Comparison of ENCODE assay signal across 8 mouse cellular contexts in the genomic region with DNA sequence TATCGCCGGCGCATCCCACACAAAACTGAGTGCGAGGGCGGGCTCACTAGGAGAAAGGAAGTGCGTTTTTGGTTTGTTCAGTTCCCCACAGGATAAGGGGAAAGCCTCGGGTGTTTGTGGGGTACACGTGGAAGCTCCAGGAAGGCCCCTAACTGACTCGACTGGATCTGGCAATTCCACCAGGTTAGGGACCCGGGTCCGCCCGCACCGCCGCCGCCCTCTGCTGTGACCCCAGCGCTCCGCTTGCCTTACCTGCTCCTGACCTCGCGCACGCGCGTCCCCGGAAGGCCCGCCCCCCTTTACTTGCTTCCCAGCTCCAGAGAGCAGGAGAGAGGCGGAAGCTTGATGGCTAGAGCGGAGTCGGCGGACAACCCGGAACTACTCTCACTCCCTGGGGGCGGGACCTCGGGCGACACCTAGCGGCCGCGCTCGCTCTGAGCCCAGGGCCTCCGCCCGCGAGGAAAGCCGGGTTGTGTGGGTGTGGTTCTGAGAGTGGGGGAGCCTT. TPM values are rescaled to one million over a fixed set of nuclear protein-coding genes. Genes with fewer than 3 reads are reported as not detected.
DNase-seq lines count a peak whose midpoint lies in the region; ATAC-seq and TF ChIP-seq lines count a peak whose summit lies in the region.

A gene (minus strand): TSS at position 377 of the 505 bp plus-strand sequence.

- peaks cover 0 to 16% of the 10 kb centered on the region in 2 experiments for H3K36me3 ChIP-seq in CH12.LX (replicated peaks in 1 of 2; ENCODE audit: control insufficient read depth in 1 of 2, insufficient read depth in 1 of 2, low read length in 1 of 2)
- no peaks in the 10 kb centered on the region for H3K36me3 ChIP-seq in forebrain, embryonic 12.5 days (replicated peaks)
- no peaks in the 10 kb centered on the region for H3K36me3 ChIP-seq in heart, postnatal 0 days (replicated peaks; ENCODE audit: control insufficient read depth, insufficient read depth, low read length)
- no peaks in the 10 kb centered on the region for H3K36me3 ChIP-seq in liver, embryonic 16.5 days (ENCODE audit: control insufficient read depth, insufficient read depth)
- no peaks in the 10 kb centered on the region for H3K36me3 ChIP-seq in neural tube, embryonic 13.5 days
- no peaks in the 10 kb centered on the region for H3K36me3 ChIP-seq in testis, adult 2 months (ENCODE audit: control insufficient read depth, insufficient read depth, low read length)

- peak within 1 kb of the TSS; percentile 84 for H3K9ac ChIP-seq in CH12.LX (ENCODE audit: insufficient read depth, low read depth)
- H3K9ac ChIP-seq in forebrain, embryonic 12.5 days: peak within 1 kb of the TSS; percentile 63
- H3K9ac ChIP-seq in heart, postnatal 0 days (replicated peaks; ENCODE audit: low read depth, low read length): peak within 1 kb of the TSS; percentile 57
- peak within 1 kb of the TSS; percentile 76 for H3K9ac ChIP-seq in liver, embryonic 16.5 days (ENCODE audit: low read depth, low read length)
- H3K9ac ChIP-seq in neural tube, embryonic 13.5 days: peak within 1 kb of the TSS; percentile 78

- dilution Hi-C loops in CH12.LX (cut with MboI; ENCODE audit: extremely low pct_ligation_motif_present, extremely low pct_unique_long_range_greater_than_20kb, low sequenced_read_pairs): no loop called here

- H3K4me1 ChIP-seq in CH12.LX (ENCODE audit: control insufficient read depth in 1 of 2, insufficient read depth in 2 of 2): peaks cover 0 to 17% of the 10 kb centered on the region in 2 experiments; a peak in 2 of 4 replicates
- peaks cover 20% of the 10 kb centered on the region for H3K4me1 ChIP-seq in forebrain, embryonic 12.5 days
- H3K4me1 ChIP-seq in heart, postnatal 0 days (ENCODE audit: control insufficient read depth, insufficient read depth): peaks cover 7% of the 10 kb centered on the region; the same call in 1 of the 2 replicates
- no peaks in the 10 kb centered on the region; the same call in 1 of the 2 replicates for H3K4me1 ChIP-seq in liver, embryonic 16.5 days (ENCODE audit: control insufficient read depth, low read depth, low read length)
- peaks cover 16% of the 10 kb centered on the region for H3K4me1 ChIP-seq in neural tube, embryonic 13.5 days (replicated peaks)
- no peaks in the 10 kb centered on the region for H3K4me1 ChIP-seq in testis, adult 2 months (ENCODE audit: control insufficient read depth, insufficient read depth, low read length)

- no peaks in the 10 kb centered on the region for H3K27me3 ChIP-seq in CH12.LX (replicated peaks)
- H3K27me3 ChIP-seq in forebrain, embryonic 12.5 days: no peaks in the 10 kb centered on the region
- H3K27me3 ChIP-seq in heart, postnatal 0 days (ENCODE audit: control insufficient read depth, insufficient read depth, low read length): no peaks in the 10 kb centered on the region
- H3K27me3 ChIP-seq in liver, embryonic 16.5 days (ENCODE audit: control insufficient read depth, insufficient read depth, low read depth, low read length): no peaks in the 10 kb centered on the region
- no peaks in the 10 kb centered on the region for H3K27me3 ChIP-seq in neural tube, embryonic 13.5 days
- no peaks in the 10 kb centered on the region for H3K27me3 ChIP-seq in testis, adult 2 months (ENCODE audit: control insufficient read depth, insufficient read depth, low read length)

- H3K79me2 ChIP-seq in CH12.LX (replicated peaks; ENCODE audit: control insufficient read depth, extremely low read depth, insufficient read depth, poor library complexity, severe bottlenecking): peaks cover 13% of the 10 kb centered on the region

- no peak for TF ChIP-seq EP300 in CH12.LX (IDR thresholded peaks at IDR 0.05; ENCODE audit: low read length)
- 0 out of 2 replicates have a peak, but pooled peaks have one; percentile 33 for TF ChIP-seq EP300 in heart, postnatal 0 days (IDR thresholded peaks at IDR 0.05; ENCODE audit: low read depth)

- peak; percentile 95 for DNase-seq in CH12.LX (ENCODE audit: extremely low read depth)
- peak; percentile 90 for DNase-seq in c-Kit-positive CD71-positive TER-119-negative erythroid progenitor cells, embryonic 14.5 days (ENCODE audit: low read depth)
- peak; percentile 95 for DNase-seq in heart, postnatal 0 days (ENCODE audit: low spot score)
- peak; percentile 97 to 98 for DNase-seq in kidney, postnatal 4 days

- H3K4me3 ChIP-seq in CH12.LX (replicated peaks in 1 of 3; ENCODE audit: low read depth in 2 of 3, low read length in 2 of 3, poor library complexity in 1 of 3): peak within 1 kb of the TSS; percentile 72 to 90 (median 82)
- peak within 1 kb of the TSS; percentile 64 for H3K4me3 ChIP-seq in forebrain, embryonic 12.5 days (replicated peaks)
- H3K4me3 ChIP-seq in heart, postnatal 0 days (ENCODE audit: low read depth, low read length): peak within 1 kb of the TSS; percentile 67
- H3K4me3 ChIP-seq in liver, embryonic 16.5 days (ENCODE audit: low read depth, low read length): peak within 1 kb of the TSS; percentile 82
- peak within 1 kb of the TSS; percentile 61 for H3K4me3 ChIP-seq in neural tube, embryonic 13.5 days
- peak within 1 kb of the TSS; percentile 95 for H3K4me3 ChIP-seq in testis, adult 2 months (ENCODE audit: control insufficient read depth, low read depth, low read length)

- H3K4me2 ChIP-seq in CH12.LX (ENCODE audit: insufficient read depth, low read depth, poor library complexity, severe bottlenecking): peak within 1 kb of the TSS; percentile 96
- H3K4me2 ChIP-seq in forebrain, embryonic 12.5 days: peak within 1 kb of the TSS; percentile 56
- peak within 1 kb of the TSS; percentile 70 for H3K4me2 ChIP-seq in heart, postnatal 0 days (ENCODE audit: low read depth, low read length)
- peak within 1 kb of the TSS; percentile 85 for H3K4me2 ChIP-seq in liver, embryonic 16.5 days (ENCODE audit: low read depth, low read length)
- peak within 1 kb of the TSS; percentile 59 for H3K4me2 ChIP-seq in neural tube, embryonic 13.5 days

- peak in 1 of 2 experiments; percentile 94; a peak in 3 of 4 replicates for TF ChIP-seq CTCF in CH12.LX (conservative IDR thresholded peaks at IDR 0.05 in 1 of 2, IDR thresholded peaks at IDR 0.05 in 1 of 2; ENCODE audit: low read depth in 2 of 2, low read length in 2 of 2)
- peak; percentile 97 for TF ChIP-seq CTCF in heart, postnatal 0 days (IDR thresholded peaks at IDR 0.05; ENCODE audit: low read depth)
- TF ChIP-seq CTCF in testis, adult 2 months (IDR thresholded peaks at IDR 0.05; ENCODE audit: control insufficient read depth, insufficient read depth, insufficient replicate concordance, low read depth, low read length): peak; percentile 92

- WGBS in forebrain, embryonic 12.5 days: under 1% methylated on average over 40 of the region's 40 CpGs
- under 1% methylated on average over 40 of the region's 40 CpGs for WGBS in heart, postnatal 0 days
- WGBS in liver, embryonic 16.5 days (ENCODE audit: insufficient replicate concordance): under 1% methylated on average over 40 of the region's 40 CpGs
- under 1% methylated on average over 40 of the region's 40 CpGs for WGBS in neural tube, embryonic 13.5 days

- peak; percentile 96 for TF ChIP-seq POLR2A in CH12.LX (IDR thresholded peaks at IDR 0.05; ENCODE audit: low read depth, low read length)
- peak; percentile 89 for TF ChIP-seq POLR2A in testis, adult 2 months (IDR thresholded peaks at IDR 0.05; ENCODE audit: control insufficient read depth, low read depth, low read length)

- no peaks in the 10 kb centered on the region for H3K9me3 ChIP-seq in CH12.LX (replicated peaks; ENCODE audit: low read length)
- no peaks in the 10 kb centered on the region for H3K9me3 ChIP-seq in forebrain, embryonic 12.5 days
- H3K9me3 ChIP-seq in heart, postnatal 0 days (replicated peaks; ENCODE audit: control insufficient read depth, low read length): no peaks in the 10 kb centered on the region
- H3K9me3 ChIP-seq in liver, embryonic 16.5 days (replicated peaks; ENCODE audit: control insufficient read depth, low read length): no peaks in the 10 kb centered on the region
- H3K9me3 ChIP-seq in neural tube, embryonic 13.5 days: no peaks in the 10 kb centered on the region

- ATAC-seq in forebrain, embryonic 12.5 days (ENCODE audit: low FRiP score): peak; percentile 98
- ATAC-seq in heart, postnatal 0 days (ENCODE audit: insufficient read depth, low read depth): peak; percentile 99
- ATAC-seq in liver, embryonic 16.5 days (ENCODE audit: low read depth): peak; percentile 100
- peak; percentile 97 for ATAC-seq in neural tube, embryonic 13.5 days (ENCODE audit: low read depth)

- no peak within 1 kb of the TSS for H3K27ac ChIP-seq in CH12.LX (ENCODE audit: insufficient read depth, low read depth)
- 0 out of 2 replicates have a peak within 1 kb of the TSS, but pooled peaks have one; percentile 39 for H3K27ac ChIP-seq in forebrain, embryonic 12.5 days
- peak within 1 kb of the TSS; percentile 39 for H3K27ac ChIP-seq in heart, postnatal 0 days (ENCODE audit: low read depth)
- peak within 1 kb of the TSS; percentile 5; the same call in 1 of the 2 replicates for H3K27ac ChIP-seq in liver, embryonic 16.5 days (ENCODE audit: low read length)
- H3K27ac ChIP-seq in neural tube, embryonic 13.5 days (replicated peaks): peak within 1 kb of the TSS; percentile 52
- peak within 1 kb of the TSS; percentile 62 for H3K27ac ChIP-seq in testis, adult 2 months (ENCODE audit: control insufficient read depth, insufficient read depth, low read depth, low read length)

- peak; percentile 6; the same call in 1 of the 2 replicates for TF ChIP-seq RAD21 in CH12.LX (IDR thresholded peaks at IDR 0.05; ENCODE audit: low read depth, low read length)

- in situ Hi-C loops in CH12.LX (cut with MboI; ENCODE audit: low pct_ligation_motif_present, low pct_unique_long_range_greater_than_20kb, low sequenced_read_pairs): no loop called here

TF ChIP-seq in CH12.LX, 34 proteins besides CTCF, POLR2A, EP300 and RAD21 (continues in another document):
- TF ChIP-seq ZNF384 (IDR thresholded peaks at IDR 0.05; ENCODE audit: low read depth, low read length): no peak
- TF ChIP-seq TCF12 (IDR thresholded peaks at IDR 0.05; ENCODE audit: low read depth, low read length): peak; percentile 89
- peak; percentile 96 for TF ChIP-seq HCFC1 (IDR thresholded peaks at IDR 0.05; ENCODE audit: low read depth, low read length)
- TF ChIP-seq JUN (IDR thresholded peaks at IDR 0.05; ENCODE audit: insufficient read depth, low read depth, low read length): no peak
- TF ChIP-seq TBP (conservative IDR thresholded peaks at IDR 0.05; ENCODE audit: low read depth, low read length): 0 out of 2 replicates have a peak, but pooled peaks have one; percentile 35

RNA-seq across cellular contexts. Expression of the gene that starts here (rescaled TPM):
- total RNA-seq in CH12.LX (2012; rRNA removed) (138 and 142 TPM in 2 replicates), CH12.LX (2014; rRNA removed) (342 and 346 TPM in 2 replicates)
- 166 and 168 TPM in 2 replicates for polyA plus RNA-seq in CH12.LX (2012; ENCODE audit: insufficient read length, low read depth)
- 258 and 263 TPM in 2 replicates for polyA plus RNA-seq in forebrain, embryonic 12.5 days (2016; fragmentation: Nextera tagmentation; extraction: Ambion mirVana)
- 44.5 and 56.3 TPM in 2 replicates for total RNA-seq in heart, postnatal 0 days (2014; rRNA removed; ENCODE audit: low replicate concordance)
- polyA plus RNA-seq in heart, postnatal 0 days (2015; fragmentation: Nextera tagmentation; extraction: Ambion mirVana): 231 and 250 TPM in 2 replicates
- 53.8 and 62.2 TPM in 2 replicates for polyA plus RNA-seq in liver, embryonic 16.5 days (2015; fragmentation: Nextera tagmentation; extraction: Ambion mirVana)
- 196 and 215 TPM in 2 replicates for polyA plus RNA-seq in neural tube, embryonic 13.5 days (2015; fragmentation: Nextera tagmentation; extraction: Ambion mirVana)
- polyA plus RNA-seq in testis, adult 2 months (2012; rRNA removed): 38.4 and 43.7 TPM in 2 replicates
